Mouse (Mus musculus) kidney, adult 2 months (tissue): Measurements from ENCODE around the gene Trim47. TPM values are rescaled to one million over a fixed set of nuclear protein-coding genes. Genes with fewer than 3 reads are reported as not detected.
A peak's percentile ranks its signal among the peaks of the same experiment; 100 is the strongest.
"Not testable (repeated sequence)": the region's sequence is repeated elsewhere in the genome, so short reads cannot be mapped to it uniquely, and the experiment has no call there.

Experiments
- DNase-seq: peaks from one replicate; pipeline ENCODE4 v3.0.0; 2021
- H3K27ac ChIP-seq: fragments of 200-500 bp; 2 replicates; pipeline ENCODE4 v1.5.1; 2012; ENCODE audit warnings: low read depth, low read length, control low read depth, inconsistent platforms; ENCODE audit not compliant: insufficient read depth
- H3K27me3 ChIP-seq: fragments of 200-500 bp; replicated peaks from 2 replicates; pipeline ENCODE4 v1.6.1; 2012; ENCODE audit warnings: mild to moderate bottlenecking, moderate library complexity, low read length, inconsistent platforms; ENCODE audit not compliant: control insufficient read depth, insufficient read depth
- H3K36me3 ChIP-seq: fragments of 200-500 bp; 2 replicates; pipeline ENCODE4 v1.6.1; 2012; ENCODE audit warnings: mild to moderate bottlenecking, moderate library complexity, low read length, inconsistent platforms; ENCODE audit not compliant: control insufficient read depth, insufficient read depth
- H3K4me1 ChIP-seq: fragments of 200-500 bp; 2 replicates; pipeline ENCODE4 v1.6.1; 2011; ENCODE audit warnings: low read length; ENCODE audit not compliant: control insufficient read depth, insufficient read depth
- H3K4me3 ChIP-seq: fragments of 200-500 bp; 2 replicates; pipeline ENCODE4 v1.5.1; 2011; ENCODE audit warnings: mild to moderate bottlenecking, low read depth, low read length, control low read depth; ENCODE audit not compliant: insufficient read depth
- CTCF ChIP-seq: fragments of 200-500 bp; conservative IDR thresholded peaks from 2 replicates; pipeline ENCODE4 v1.5.1; 2011; ENCODE audit warnings: low read depth, mild to moderate bottlenecking, control low read depth, low read length, moderate library complexity, mixed read lengths; ENCODE audit not compliant: insufficient read depth, insufficient read length
- POLR2A ChIP-seq: fragments of 200-500 bp; IDR thresholded peaks from one replicate; pipeline ENCODE4 v1.6.1; 2011; ENCODE audit warnings: low read depth, low read length, control low read depth
- WGBS: fragments of 180-500 bp; shearing (Covaris S2); methylation state at CpG from one replicate; pipeline ENCODE4 v1.1.7; 2018; 5-methylcytosine and 5-hydroxymethylcytosine counted together
- polyA plus RNA-seq: library from polyadenylated mRNA; depleted of rRNA; stranded (reverse); fragments of >200 nt; gene quantifications from 2 replicates; pipeline ENCODE4 v1.2.3, GENCODE M21; 2012

Gene Trim47
- polyA plus RNA-seq, 1 experiment, result 34.9 TPM

DNA sequence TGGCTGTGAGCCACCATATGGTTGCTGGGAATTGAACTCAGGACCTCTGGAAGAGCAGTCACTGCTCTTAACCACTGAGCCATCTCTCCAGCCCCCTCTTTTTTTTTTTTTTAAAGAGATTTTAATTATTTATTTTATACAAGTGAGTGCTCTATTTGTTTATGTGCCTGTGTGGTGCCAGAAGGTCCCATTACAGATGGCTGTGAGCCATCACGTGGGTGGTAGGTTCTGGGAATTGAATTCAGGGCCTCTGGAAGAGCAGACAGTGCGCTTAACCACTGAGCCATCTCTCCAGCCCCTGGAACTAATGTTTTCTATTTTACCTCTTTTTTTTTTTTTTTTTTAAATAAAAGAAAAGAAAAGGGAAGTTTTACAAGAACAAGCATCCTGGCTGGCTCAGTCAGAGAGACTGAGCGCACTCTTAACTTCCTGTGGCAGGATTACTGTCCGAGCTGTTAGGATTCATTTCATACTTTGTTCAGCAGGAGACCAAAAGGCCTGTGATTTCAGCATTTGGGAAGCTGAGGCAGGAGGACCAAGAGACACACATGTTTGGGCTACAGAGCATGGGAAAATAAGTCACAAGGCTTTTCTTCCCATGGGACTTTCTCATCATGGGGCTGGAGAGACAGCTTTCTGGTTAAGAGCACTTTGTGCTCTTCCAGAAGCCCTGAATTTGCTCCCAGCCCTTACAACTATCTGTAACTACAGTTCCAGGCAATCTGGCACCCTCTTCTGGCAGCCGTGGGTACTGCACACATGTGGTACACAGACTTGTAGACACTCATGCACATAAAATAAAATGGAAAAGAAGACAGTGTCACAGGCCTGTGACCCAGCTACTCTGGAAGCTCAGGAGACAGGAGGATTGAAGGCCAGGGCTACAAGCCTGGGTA lies 30.5 kb downstream of the Trim47 start:
- Histone ChIP-seq H3K27ac (no peak overlapping the region), H3K4me1 (peaks cover 24% of the 10 kb centered on the region), H3K36me3 (no peaks in the 10 kb centered on the region), H3K27me3 (no peaks in the 10 kb centered on the region), H3K4me3 (no peak overlapping the region)
- peak; percentile 29 for DNase-seq
- 84% methylated on average over 5 of the region's 5 CpGs for WGBS
- TF ChIP-seq CTCF, result peak; percentile 54
- no peak for TF ChIP-seq POLR2A

GRCm38 (mm10) chr11:116095573-116095972 lies 31.4 kb downstream of the Trim47 start:
- Histone ChIP-seq H3K27me3 (no peaks in the 10 kb centered on the region), H3K36me3 (no peaks in the 10 kb centered on the region), H3K4me3 (no peak overlapping the region), H3K4me1 (peaks cover 16% of the 10 kb centered on the region), H3K27ac (peak overlapping the region; percentile 62)
- 46% methylated on average over 3 of the region's 3 CpGs for WGBS
- DNase-seq, result peak; percentile 92
- TF ChIP-seq POLR2A (no peak), CTCF (no peak)

GRCm38 (mm10) chr11:116093771-116094565 lies 33.0 kb downstream of the Trim47 start:
- Histone ChIP-seq H3K27ac (peak overlapping the region; percentile 76), H3K36me3 (no peaks in the 10 kb centered on the region), H3K27me3 (no peaks in the 10 kb centered on the region), H3K4me3 (no peak overlapping the region), H3K4me1 (peaks cover 10% of the 10 kb centered on the region; the same call in 1 of the 2 replicates)
- no peak for TF ChIP-seq POLR2A
- TF ChIP-seq CTCF, result no peak
- 48% methylated on average over 16 of the region's 16 CpGs for WGBS
- DNase-seq, result peak; percentile 60

DNA sequence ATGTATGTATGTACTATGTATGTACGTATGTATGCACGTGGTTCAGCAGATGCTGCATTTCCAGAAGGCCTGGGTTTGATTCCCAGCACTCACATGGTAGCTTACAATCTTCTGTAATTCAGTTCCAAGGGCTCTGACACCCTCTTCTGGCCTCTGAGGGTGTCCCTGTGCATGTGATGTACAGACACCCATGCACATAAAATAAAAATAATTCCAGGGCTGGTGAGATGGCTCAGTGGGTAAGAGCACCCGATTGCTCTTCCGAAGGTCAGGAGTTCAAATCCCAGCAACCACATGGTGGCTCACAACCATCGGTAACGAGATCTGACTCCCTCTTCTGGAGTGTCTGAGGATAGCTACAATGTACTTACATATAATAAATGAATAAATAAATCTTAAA lies 34.1 kb downstream of the Trim47 start:
- not testable (repeated sequence) for H3K27ac ChIP-seq, DNase-seq, H3K4me1 ChIP-seq, H3K27me3 ChIP-seq, H3K4me3 ChIP-seq, H3K36me3 ChIP-seq
- WGBS, result 86% methylated on average over 6 of the region's 6 CpGs

GRCm38 (mm10) chr11:116091591-116091990 lies 35.4 kb downstream of the Trim47 start:
- no peak for TF ChIP-seq CTCF
- WGBS, result 62% methylated on average over 6 of the region's 6 CpGs
- H3K4me3 ChIP-seq, result no peak overlapping the region
- no peaks in the 10 kb centered on the region for H3K36me3 ChIP-seq
- H3K27ac ChIP-seq, result no peak overlapping the region
- peak; percentile 38 for DNase-seq
- peaks cover 9% of the 10 kb centered on the region; the same call in 1 of the 2 replicates for H3K4me1 ChIP-seq
- no peaks in the 10 kb centered on the region for H3K27me3 ChIP-seq

DNA sequence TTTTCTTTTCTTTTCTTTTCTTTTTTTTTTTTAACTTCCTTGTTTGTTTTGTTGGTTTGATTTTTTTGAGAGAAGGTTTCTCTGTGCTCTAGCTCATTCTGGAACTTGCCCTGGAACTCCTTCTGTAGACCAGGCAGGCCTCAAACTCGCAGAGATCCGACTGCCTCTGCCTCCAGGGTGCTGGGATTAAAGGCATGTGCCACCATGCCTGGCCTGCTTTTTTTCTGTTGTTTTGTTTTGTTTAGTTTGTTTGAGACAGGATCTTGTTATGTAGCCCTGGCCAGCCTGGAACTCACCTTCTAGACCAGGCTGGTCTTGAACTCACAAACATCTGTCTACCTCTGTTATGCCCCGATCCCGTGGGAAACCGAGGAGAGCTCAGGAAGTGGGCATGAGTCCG lies 37.5 kb downstream of the Trim47 start:
- DNase-seq, result no peak
- Histone ChIP-seq H3K27me3 (no peaks in the 10 kb centered on the region), H3K4me3 (no peak overlapping the region), H3K27ac (no peak overlapping the region), H3K36me3 (no peaks in the 10 kb centered on the region), H3K4me1 (peaks cover 14% of the 10 kb centered on the region)
- 86% methylated on average over 6 of the region's 6 CpGs for WGBS
- TF ChIP-seq CTCF, result no peak

- DNase-seq, result peak; percentile 64
- Histone ChIP-seq H3K27me3 (no peaks in the 10 kb centered on the region), H3K4me3 (no peak overlapping the region), H3K27ac (peak overlapping the region; percentile 98), H3K4me1 (peaks cover 14% of the 10 kb centered on the region), H3K36me3 (no peaks in the 10 kb centered on the region)
- WGBS, result 42% methylated on average over 11 of the region's 11 CpGs
- TF ChIP-seq CTCF (no peak), POLR2A (no peak)
These were observed 38.1 kb downstream of the Trim47 start for GRCm38 (mm10) chr11:116088741-116089394.
